Mouse (Mus musculus): ENCODE measurements around the gene Rpl10a. TPM values are rescaled to one million over a fixed set of nuclear protein-coding genes. Genes with fewer than 3 reads are reported as not detected.

Gene Rpl10a
- polyA plus RNA-seq (2012; fragmentation: generic; extraction: Trizol): 1,000 to 10,000 TPM; 3,726 to 3,941 TPM

DNA sequence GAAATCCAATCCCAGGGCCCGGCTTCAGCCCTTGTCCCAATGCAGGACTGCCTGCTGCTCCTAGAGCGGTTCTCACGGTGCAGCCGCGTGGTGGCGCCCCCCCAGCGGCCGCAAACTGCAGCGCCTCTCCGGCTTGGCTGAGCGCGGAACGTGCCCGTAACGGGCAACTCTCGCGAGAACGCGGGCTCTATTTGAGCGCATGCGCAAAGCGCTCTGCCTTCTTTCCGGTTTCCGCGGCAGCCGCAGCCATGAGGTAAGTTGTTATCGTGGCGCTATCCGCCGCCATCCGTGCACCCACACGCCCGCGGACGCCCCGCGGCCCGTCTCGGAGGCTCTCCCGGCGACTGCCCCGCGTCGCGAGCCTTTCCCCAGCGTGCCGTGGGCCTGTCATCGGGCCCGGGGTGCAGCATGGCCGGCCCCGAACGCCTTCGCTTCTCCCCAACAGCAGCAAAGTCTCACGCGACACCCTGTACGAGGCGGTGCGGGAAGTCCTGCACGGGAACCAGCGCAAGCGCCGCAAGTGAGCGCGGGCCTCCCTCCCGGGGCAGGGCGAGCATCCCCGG, at the start of gene Rpl10a:
Rpl10a (plus strand) TSS at position 106 of the 563 bp plus-strand sequence.

GRCm38 (mm10) chr17:28313212-28313879, 14.9 kb upstream of the Rpl10a start, which contains the start of gene Fance:
Fance (plus strand) TSS chr17:28313519.

DNA sequence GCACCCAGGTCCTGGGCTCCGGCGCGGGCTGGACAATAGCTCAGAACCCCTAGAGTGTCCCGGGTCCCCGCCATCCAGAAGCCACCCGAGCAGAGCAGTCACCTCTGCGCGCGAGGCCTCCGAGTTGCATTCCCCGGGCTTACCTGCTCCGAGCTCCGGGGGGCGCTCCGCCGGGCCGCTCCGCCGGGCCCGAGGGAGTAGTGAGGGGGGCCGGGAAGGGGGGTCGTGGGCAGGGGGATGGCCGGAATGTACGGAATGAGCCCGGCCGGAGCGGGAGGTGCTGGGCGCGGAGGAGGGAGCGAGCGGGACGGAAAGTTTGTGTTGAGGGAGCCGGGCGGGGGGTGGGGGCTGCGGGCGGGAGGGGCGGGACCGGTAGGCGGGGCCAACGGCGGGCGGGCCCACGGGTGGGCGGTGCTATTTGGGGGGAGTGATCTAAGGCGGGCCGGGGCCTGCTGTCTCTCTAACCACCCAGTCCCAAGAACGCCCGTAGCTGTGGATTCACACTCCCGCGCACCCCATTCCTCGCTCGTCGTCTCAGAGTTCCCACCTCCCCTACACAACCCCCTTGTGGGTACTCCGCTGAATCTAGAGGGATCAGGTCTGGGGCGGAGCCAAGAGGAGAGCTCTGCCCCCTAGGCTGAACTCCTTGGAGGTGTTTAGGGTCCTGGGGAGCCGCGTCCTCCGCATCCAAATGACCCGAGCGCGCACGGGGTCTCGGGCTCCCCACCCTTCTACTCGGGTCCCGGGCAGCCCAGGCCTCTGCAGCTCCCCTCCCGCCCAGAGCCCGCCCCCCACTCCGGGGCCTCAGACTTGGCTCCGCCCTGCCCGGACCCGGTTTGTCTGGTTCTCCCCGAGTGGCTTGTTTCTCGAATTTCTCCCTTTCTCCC, 22.4 kb downstream of the Rpl10a start, which contains the start of gene Tead3:
Tead3 (minus strand) TSS at position 352 of the 887 bp plus-strand sequence.

GRCm38 (mm10) chr17:28365122-28365521, 36.9 kb downstream of the Rpl10a start, which contains the start of gene Tulp1:
Tulp1 (minus strand) TSS chr17:28365222.

Other genes with a start within 250 kb of the Rpl10a start
- under 1 TPM in 1 of 2 experiments, not detected in 1; 0.05 TPM for gene Tcp11, start 247.8 kb upstream of the Rpl10a start, polyA plus RNA-seq (2012; fragmentation: generic; extraction: Trizol)
- 10 to 100 TPM in 1 of 2 experiments, under 1 TPM in 1; 0.64 to 11.6 TPM for gene Scube3, start 186.3 kb upstream of the Rpl10a start, polyA plus RNA-seq (2012; fragmentation: generic; extraction: Trizol)
- 10 to 100 TPM; 18.8 to 45.8 TPM for gene Zfp523, start 151.3 kb upstream of the Rpl10a start, polyA plus RNA-seq (2012; fragmentation: generic; extraction: Trizol)
- gene Def6, start 120.7 kb upstream of the Rpl10a start, polyA plus RNA-seq (2012; fragmentation: generic; extraction: Trizol): 10 to 100 TPM in 1 of 2 experiments, 1 to 10 TPM in 1; 6.4 to 13.3 TPM
- gene Ppard, start 95.8 kb upstream of the Rpl10a start, polyA plus RNA-seq (2012; fragmentation: generic; extraction: Trizol): 10 to 100 TPM in 1 of 2 experiments, 1 to 10 TPM in 1; 8.9 to 25.0 TPM
- 10 to 100 TPM; 44.0 to 46.3 TPM for gene Fance, start 15.0 kb upstream of the Rpl10a start, polyA plus RNA-seq (2012; fragmentation: generic; extraction: Trizol)
- 10 to 100 TPM in 1 of 2 experiments, 1 to 10 TPM in 1; 7.0 to 33.0 TPM for gene Tead3, start 22.3 kb downstream of the Rpl10a start, polyA plus RNA-seq (2012; fragmentation: generic; extraction: Trizol)
- not detected for gene Tulp1, start 36.8 kb downstream of the Rpl10a start, polyA plus RNA-seq (2012; fragmentation: generic; extraction: Trizol)
- gene Fkbp5, start 189.1 kb downstream of the Rpl10a start, polyA plus RNA-seq (2012; fragmentation: generic; extraction: Trizol): 1 to 10 TPM; 4.0 to 4.6 TPM
- gene Armc12, start 202.3 kb downstream of the Rpl10a start, polyA plus RNA-seq (2012; fragmentation: generic; extraction: Trizol): not detected
- not detected for gene Clpsl2, start 220.9 kb downstream of the Rpl10a start, polyA plus RNA-seq (2012; fragmentation: generic; extraction: Trizol)
- gene Clps, start 232.3 kb downstream of the Rpl10a start, polyA plus RNA-seq (2012; fragmentation: generic; extraction: Trizol): not detected
- under 1 TPM; 0.04 to 0.06 TPM for gene Lhfpl5, start 247.2 kb downstream of the Rpl10a start, polyA plus RNA-seq (2012; fragmentation: generic; extraction: Trizol)